Mouse (Mus musculus) neural tube, embryonic 11.5 days (tissue): ENCODE results near the gene Hcfc2. TPM values are rescaled to one million over a fixed set of nuclear protein-coding genes. Genes with fewer than 3 reads are reported as not detected.

Source experiments
- ATAC-seq: fragments of 200-750 bp; cut with Nextera tagmentation; 2 replicates; pipeline ENCODE4 v1.8.0; 2017; ENCODE audit warnings: moderate number of reproducible peaks, mild to moderate bottlenecking, moderate TSS enrichment, moderate library complexity; ENCODE audit not compliant: insufficient read depth, low FRiP score, low TSS enrichment
- DNase-seq: peaks from one replicate; pipeline ENCODE4 v3.0.0-alpha.2; 2015; ENCODE audit warnings: low spot score
- H3K27ac ChIP-seq: fragments of 300-500 bp; sonication (generic); 2 replicates; pipeline ENCODE4 v1.5.1; 2014; ENCODE audit warnings: low read depth, mild to moderate bottlenecking, low read length
- H3K27me3 ChIP-seq: fragments of 300-500 bp; sonication (generic); 2 replicates; pipeline ENCODE4 v1.6.1; 2014; ENCODE audit warnings: mild to moderate bottlenecking, low read length, mixed read lengths; ENCODE audit not compliant: control insufficient read depth, insufficient read depth
- H3K36me3 ChIP-seq: fragments of 300-500 bp; sonication (generic); 2 replicates; pipeline ENCODE4 v1.6.1; 2014; ENCODE audit warnings: mild to moderate bottlenecking, low read length, moderate library complexity, mixed read lengths; ENCODE audit not compliant: control insufficient read depth, insufficient read depth
- H3K4me1 ChIP-seq: fragments of 300-500 bp; sonication (generic); 2 replicates; pipeline ENCODE4 v1.6.1; 2014; ENCODE audit warnings: low read length, mixed read lengths; ENCODE audit not compliant: control insufficient read depth, insufficient read depth
- H3K4me2 ChIP-seq: fragments of 300-500 bp; sonication (generic); 2 replicates; pipeline ENCODE4 v1.6.1; 2014; ENCODE audit warnings: low read depth, mild to moderate bottlenecking, moderate library complexity
- H3K4me3 ChIP-seq: fragments of 300-500 bp; sonication (generic); 2 replicates; pipeline ENCODE4 v1.5.1; 2014; ENCODE audit warnings: low read depth, low read length
- H3K9ac ChIP-seq: fragments of 300-500 bp; sonication (generic); 2 replicates; pipeline ENCODE4 v1.6.1; 2014; ENCODE audit warnings: mild to moderate bottlenecking, low read length
- H3K9me3 ChIP-seq: fragments of 300-500 bp; sonication (generic); 2 replicates; pipeline ENCODE4 v1.6.1; 2016; ENCODE audit warnings: low read length; ENCODE audit not compliant: control insufficient read depth
- WGBS: fragments of 180-500 bp; shearing (Covaris S2); extraction: QIAGEN DNeasy Blood & Tissue Kit; methylation state at CpG from one replicate; pipeline ENCODE4 v1.1.7; 2014; 5-methylcytosine and 5-hydroxymethylcytosine counted together
- polyA plus RNA-seq: library from polyadenylated mRNA; unstranded; fragments of >200 nt; fragmentation: Nextera tagmentation; extraction: Ambion mirVana; gene quantifications from 2 replicates; pipeline ENCODE4 v1.2.1, GENCODE M21; 2014

The Hcfc2 gene
- polyA plus RNA-seq, 1 experiment from 2014 or later = 36.4 TPM

- no peak overlapping the region for H3K9ac ChIP-seq
- no peak for DNase-seq
- no peak overlapping the region for H3K4me2 ChIP-seq
- peaks cover 10% of the 10 kb centered on the region; the same call in 1 of the 2 replicates for H3K4me1 ChIP-seq
- WGBS = 82% methylated on average over 6 of the region's 6 CpGs
- no peaks in the 10 kb centered on the region for H3K27me3 ChIP-seq
- H3K27ac ChIP-seq = no peak overlapping the region
- no peak overlapping the region for H3K4me3 ChIP-seq
- no peak for ATAC-seq
- H3K36me3 ChIP-seq = peaks cover 19% of the 10 kb centered on the region
- H3K9me3 ChIP-seq = no peaks in the 10 kb centered on the region
These were observed 62.4 kb downstream of the Hcfc2 start for GRCm38 (mm10) chr10:82758368-82758767.

- Histone ChIP-seq H3K4me2 (no peak overlapping the region), H3K36me3 (peaks cover 19% of the 10 kb centered on the region), H3K9me3 (no peaks in the 10 kb centered on the region), H3K4me1 (peaks cover 10% of the 10 kb centered on the region; the same call in 1 of the 2 replicates), H3K27me3 (no peaks in the 10 kb centered on the region), H3K9ac (no peak overlapping the region), H3K4me3 (no peak overlapping the region), H3K27ac (no peak overlapping the region)
- DNase-seq (no peak), ATAC-seq (no peak)
- 90% methylated on average over 3 of the region's 3 CpGs for WGBS
These were observed 62.9 kb downstream of the Hcfc2 start for GRCm38 (mm10) chr10:82758878-82759277.

GRCm38 (mm10) chr10:82759706-82760105 is 63.7 kb downstream of the Hcfc2 start:
- H3K4me2 ChIP-seq = no peak overlapping the region
- no peak overlapping the region for H3K27ac ChIP-seq
- H3K36me3 ChIP-seq = peaks cover 19% of the 10 kb centered on the region
- H3K9me3 ChIP-seq = no peaks in the 10 kb centered on the region
- H3K27me3 ChIP-seq = no peaks in the 10 kb centered on the region
- ATAC-seq (no peak), DNase-seq (no peak)
- WGBS = 95% methylated on average over 5 of the region's 5 CpGs
- H3K4me3 ChIP-seq = no peak overlapping the region
- no peak overlapping the region for H3K9ac ChIP-seq
- peaks cover 10% of the 10 kb centered on the region; the same call in 1 of the 2 replicates for H3K4me1 ChIP-seq

GRCm38 (mm10) chr10:82761037-82761811 is 65.3 kb downstream of the Hcfc2 start:
- ATAC-seq (no peak), DNase-seq (no peak)
- no peak overlapping the region for H3K4me3 ChIP-seq
- H3K36me3 ChIP-seq = peaks cover 8% of the 10 kb centered on the region
- no peak overlapping the region for H3K27ac ChIP-seq
- H3K9ac ChIP-seq = no peak overlapping the region; the same call in 1 of the 2 replicates
- WGBS = 93% methylated on average over 9 of the region's 9 CpGs
- peaks cover 10% of the 10 kb centered on the region; the same call in 1 of the 2 replicates for H3K4me1 ChIP-seq
- no peaks in the 10 kb centered on the region for H3K9me3 ChIP-seq
- no peaks in the 10 kb centered on the region for H3K27me3 ChIP-seq
- H3K4me2 ChIP-seq = no peak overlapping the region

DNA sequence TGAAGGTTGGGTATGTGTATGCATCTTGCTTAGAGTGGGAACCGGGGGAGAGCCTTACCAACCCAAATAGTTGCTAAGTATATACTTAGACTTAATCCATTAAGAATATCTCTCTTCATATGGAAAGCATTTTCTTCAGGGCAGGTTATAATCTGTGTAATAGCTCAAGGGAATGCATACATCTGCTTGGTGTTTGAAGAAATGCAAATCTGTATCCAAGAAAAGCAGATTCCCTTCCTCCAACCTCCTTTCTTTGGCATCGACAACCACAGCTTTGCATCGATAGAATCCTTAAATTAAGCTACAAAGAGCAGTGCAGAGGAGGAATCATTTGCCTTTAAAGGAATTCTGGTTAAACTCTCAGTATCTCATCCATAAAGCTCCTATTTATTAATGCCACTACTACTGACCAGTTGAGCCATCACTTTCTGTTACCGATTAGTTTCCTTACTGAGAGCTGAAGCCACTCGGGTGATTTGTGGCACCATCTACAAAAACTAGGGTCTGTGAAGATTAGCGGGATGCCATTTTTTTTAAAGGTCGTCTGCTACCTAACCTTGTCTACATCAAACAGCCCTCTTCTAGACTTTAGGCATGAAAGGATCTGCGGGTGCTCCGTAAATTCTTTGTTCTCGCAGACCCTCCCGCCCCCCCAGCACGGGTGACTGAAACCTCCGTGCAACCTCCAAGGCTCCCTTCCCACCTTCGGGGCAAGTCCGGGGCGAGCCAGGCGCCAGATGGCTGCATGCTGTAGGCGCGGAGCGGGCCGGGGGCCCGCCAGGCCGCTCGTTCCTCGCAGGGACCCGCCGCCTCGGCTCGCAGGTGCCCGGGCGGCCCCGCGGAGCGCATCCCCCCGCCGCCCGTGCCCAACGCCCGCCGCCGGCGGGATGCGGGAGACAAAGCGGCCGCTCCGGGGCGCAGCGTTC is 67.1 kb downstream of the Hcfc2 start:
- Histone ChIP-seq H3K4me3 (peak overlapping the region; percentile 94), H3K9ac (peak overlapping the region; percentile 98), H3K4me1 (peaks cover 10% of the 10 kb centered on the region; the same call in 1 of the 2 replicates), H3K9me3 (no peaks in the 10 kb centered on the region), H3K36me3 (peaks cover 2% of the 10 kb centered on the region), H3K27me3 (no peaks in the 10 kb centered on the region), H3K27ac (peak overlapping the region; percentile 100), H3K4me2 (peak overlapping the region; percentile 60)
- ATAC-seq (peak; percentile 53), DNase-seq (peak; percentile 52)
- WGBS = under 1% methylated on average over 43 of the region's 48 CpGs

- peak; percentile 96 for ATAC-seq
- Histone ChIP-seq H3K27me3 (no peaks in the 10 kb centered on the region), H3K9ac (peak within 1 kb of the TSS; percentile 98), H3K4me3 (peak within 1 kb of the TSS; percentile 94), H3K4me1 (peaks cover 10% of the 10 kb centered on the region; the same call in 1 of the 2 replicates), H3K4me2 (peak within 1 kb of the TSS; percentile 70), H3K9me3 (no peaks in the 10 kb centered on the region), H3K27ac (peak within 1 kb of the TSS; percentile 100), H3K36me3 (peaks cover 2% of the 10 kb centered on the region)
- WGBS = under 1% methylated on average over 58 of the region's 68 CpGs
- peak; percentile 97 for DNase-seq
These were observed 68.1 kb downstream of the Hcfc2 start, which contains the start of gene Nfyb for GRCm38 (mm10) chr10:82763840-82764631. TSS of gene Nfyb (minus strand) at chr10:82764144.

GRCm38 (mm10) chr10:82768901-82769300 is 72.9 kb downstream of the Hcfc2 start:
- Histone ChIP-seq H3K9ac (no peak overlapping the region), H3K4me2 (no peak overlapping the region), H3K27ac (no peak overlapping the region), H3K4me3 (no peak overlapping the region), H3K36me3 (no peaks in the 10 kb centered on the region), H3K4me1 (no peaks in the 10 kb centered on the region), H3K9me3 (no peaks in the 10 kb centered on the region), H3K27me3 (no peaks in the 10 kb centered on the region)
- no peak for DNase-seq
- WGBS = 19% methylated on average over 9 of the region's 9 CpGs
- 0 out of 2 replicates have a peak, but pooled peaks have one; percentile 42 for ATAC-seq

DNA sequence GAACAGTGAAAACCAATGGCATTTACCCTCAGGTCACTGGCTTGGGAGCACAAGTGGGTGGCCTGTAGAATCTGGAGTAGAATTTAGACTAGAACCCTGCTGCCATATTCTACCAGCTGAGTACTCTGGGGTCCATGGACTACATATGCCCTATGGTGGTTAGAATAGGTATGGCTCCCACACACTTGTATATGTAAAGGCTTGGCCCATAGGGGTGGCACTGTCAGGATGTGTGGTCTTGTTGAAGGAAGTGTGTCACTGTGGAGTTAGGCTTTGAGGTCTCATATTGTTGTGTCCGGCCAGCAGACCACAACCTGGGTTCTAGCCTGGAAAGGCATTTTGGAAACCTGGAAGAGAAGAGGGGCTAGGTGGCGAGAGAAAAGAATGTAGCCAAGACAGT is 74.8 kb downstream of the Hcfc2 start:
- no peaks in the 10 kb centered on the region for H3K9me3 ChIP-seq
- DNase-seq = no peak
- ATAC-seq = no peak
- no peak overlapping the region for H3K4me3 ChIP-seq
- no peaks in the 10 kb centered on the region for H3K36me3 ChIP-seq
- no peak overlapping the region for H3K4me2 ChIP-seq
- H3K4me1 ChIP-seq = no peaks in the 10 kb centered on the region
- H3K27ac ChIP-seq = no peak overlapping the region
- no peaks in the 10 kb centered on the region for H3K27me3 ChIP-seq
- 95% methylated on average over 2 of the region's 2 CpGs for WGBS
- no peak overlapping the region for H3K9ac ChIP-seq
